In genomic region chr8:106140769-106141168, GRCm38 (mm10) we compare ENCODE assay signal across 8 mouse cellular contexts. TPM values are rescaled to one million over a fixed set of nuclear protein-coding genes. Genes with fewer than 3 reads are reported as not detected.
DNase-seq lines count a peak whose midpoint lies in the region; ATAC-seq lines count a peak whose summit lies in the region.

No protein-coding gene starts in this region.

- H3K27me3 ChIP-seq in embryonic facial prominence, embryonic 12.5 days: peaks cover 21% of the 10 kb centered on the region
- H3K27me3 ChIP-seq in neural tube, embryonic 15.5 days (replicated peaks): peaks cover 43% of the 10 kb centered on the region

- H3K4me2 ChIP-seq in embryonic facial prominence, embryonic 12.5 days (replicated peaks): no peak overlapping the region
- peak overlapping the region; percentile 30 for H3K4me2 ChIP-seq in neural tube, embryonic 15.5 days

- no peak overlapping the region for H3K9ac ChIP-seq in embryonic facial prominence, embryonic 12.5 days
- H3K9ac ChIP-seq in neural tube, embryonic 15.5 days (replicated peaks): no peak overlapping the region

- H3K4me3 ChIP-seq in embryonic facial prominence, embryonic 12.5 days: no peak overlapping the region
- no peak overlapping the region for H3K4me3 ChIP-seq in neural tube, embryonic 15.5 days (replicated peaks)

- H3K36me3 ChIP-seq in embryonic facial prominence, embryonic 12.5 days: no peaks in the 10 kb centered on the region
- H3K36me3 ChIP-seq in neural tube, embryonic 15.5 days: no peaks in the 10 kb centered on the region

- WGBS in embryonic facial prominence, embryonic 12.5 days: 18% methylated on average over 13 of the region's 13 CpGs
- WGBS in neural tube, embryonic 15.5 days: 12% methylated on average over 13 of the region's 13 CpGs

- ATAC-seq in embryonic facial prominence, embryonic 12.5 days (ENCODE audit: insufficient number of reproducible peaks, insufficient read depth, low FRiP score, low TSS enrichment): peak; percentile 37; the same call in 1 of the 2 replicates
- ATAC-seq in neural tube, embryonic 15.5 days (ENCODE audit: low FRiP score): peak; percentile 48; the same call in 1 of the 2 replicates

- H3K9me3 ChIP-seq in embryonic facial prominence, embryonic 12.5 days: no peaks in the 10 kb centered on the region
- no peaks in the 10 kb centered on the region for H3K9me3 ChIP-seq in neural tube, embryonic 15.5 days (replicated peaks)

- peaks cover 20% of the 10 kb centered on the region for H3K4me1 ChIP-seq in embryonic facial prominence, embryonic 12.5 days
- H3K4me1 ChIP-seq in neural tube, embryonic 15.5 days: peaks cover 32% of the 10 kb centered on the region

- peak; percentile 91 for DNase-seq in CD4-positive, CD25-positive, alpha-beta regulatory T cell, adult 2 months (ENCODE audit: low read depth, low spot score)
- DNase-seq in adrenal gland, postnatal 4 days (ENCODE audit: low spot score in 2 of 2): peak; percentile 67 to 73
- DNase-seq in heart, adult 9 months (ENCODE audit: low spot score in 2 of 2): peak; percentile 68 to 81
- DNase-seq in kidney, postnatal 14 days: peak; percentile 86
- DNase-seq in lung, adult 18-20 months: peak; percentile 82 to 83
- peak; percentile 52 to 64 for DNase-seq in thymus, adult 18-20 months

- no peak overlapping the region for H3K27ac ChIP-seq in embryonic facial prominence, embryonic 12.5 days
- no peak overlapping the region for H3K27ac ChIP-seq in neural tube, embryonic 15.5 days (replicated peaks)

RNA-seq across cellular contexts. Expression of gene Esrp2, which starts 4.0 kb away (rescaled TPM):
- total RNA-seq in adrenal gland, postnatal 4 days (2021): 1 to 10 TPM; 7.2 to 8.8 TPM
- polyA plus RNA-seq in embryonic facial prominence, embryonic 12.5 days (2016; fragmentation: Nextera tagmentation; extraction: Ambion mirVana): 10.4 and 11.3 TPM in 2 replicates
- 0.17 and 4.5 TPM in 2 replicates for polyA plus RNA-seq in neural tube, embryonic 15.5 days (2015; fragmentation: Nextera tagmentation; extraction: Ambion mirVana)

RNA-seq across cellular contexts. Expression of gene Pla2g15, which starts 9.4 kb away (rescaled TPM):
- 10 to 100 TPM; 17.3 to 17.6 TPM for total RNA-seq in adrenal gland, postnatal 4 days (2021)
- 18.2 and 18.4 TPM in 2 replicates for polyA plus RNA-seq in embryonic facial prominence, embryonic 12.5 days (2016; fragmentation: Nextera tagmentation; extraction: Ambion mirVana)
- 19.1 and 21.6 TPM in 2 replicates for polyA plus RNA-seq in neural tube, embryonic 15.5 days (2015; fragmentation: Nextera tagmentation; extraction: Ambion mirVana)

RNA-seq across cellular contexts. Expression of gene Slc7a6, which starts 27.9 kb away (rescaled TPM):
- total RNA-seq in adrenal gland, postnatal 4 days (2021): 10 to 100 TPM; 21.0 to 25.3 TPM
- 52.8 and 66.5 TPM in 2 replicates for polyA plus RNA-seq in embryonic facial prominence, embryonic 12.5 days (2016; fragmentation: Nextera tagmentation; extraction: Ambion mirVana)
- 55.6 and 61.5 TPM in 2 replicates for polyA plus RNA-seq in neural tube, embryonic 15.5 days (2015; fragmentation: Nextera tagmentation; extraction: Ambion mirVana)
